Mouse (Mus musculus): ENCODE measurements at regions not wholly inside any gene's neighbourhood (a gene's known extent, or its start where the extent isn't known, plus 50 kb on each side); places are given as distances from the start of the nearest gene placed in this dataset.

GRCm38 (mm10) chr12:25553656-25554055 is 456.7 kb upstream of the Id2 start:
- no peak for TF ChIP-seq CTCF (IDR thresholded peaks at IDR 0.05)
- TF ChIP-seq EP300 (IDR thresholded peaks at IDR 0.05), result no peak

Data from lung, postnatal 0 days (tissue).